Mouse (Mus musculus): ENCODE data around the gene Figla. TPM values are rescaled to one million over a fixed set of nuclear protein-coding genes. Genes with fewer than 3 reads are reported as not detected.

Figla gene
- polyA plus RNA-seq, 1 experiment: not detected

- no peak overlapping the region for H3K4me3 ChIP-seq (replicated peaks; ENCODE audit: control insufficient read depth, low read depth, low read length)
Measured at GRCm38 (mm10) chr6:86069009-86069408, 53.0 kb downstream of the Figla start.

GRCm38 (mm10) chr6:86069856-86070255 lies 53.9 kb downstream of the Figla start:
- 59% methylated on average over 3 of the region's 3 CpGs for WGBS
- Histone ChIP-seq H3K27ac (ENCODE audit: control insufficient read depth, insufficient read depth, low read depth, low read length, poor library complexity) (no peak overlapping the region), H3K4me1 (ENCODE audit: control insufficient read depth, insufficient read depth, low read length) (peaks cover 1% of the 10 kb centered on the region; the same call in 1 of the 2 replicates), H3K4me3 (replicated peaks; ENCODE audit: control insufficient read depth, low read depth, low read length) (no peak overlapping the region)
- TF ChIP-seq CTCF (IDR thresholded peaks at IDR 0.05; ENCODE audit: control insufficient read depth, insufficient read depth, low read length) (no peak), POLR2A (IDR thresholded peaks at IDR 0.05; ENCODE audit: borderline replicate concordance, control insufficient read depth, low read depth, low read length) (no peak)

More at GRCm38 (mm10) chr6:86069009-86069408, 53.0 kb downstream of the Figla start:
- H3K4me1 ChIP-seq (ENCODE audit: control insufficient read depth, insufficient read depth, low read length): no peaks in the 10 kb centered on the region
- no peak overlapping the region for H3K27ac ChIP-seq (ENCODE audit: control insufficient read depth, insufficient read depth, low read depth, low read length, poor library complexity)
- TF ChIP-seq POLR2A (IDR thresholded peaks at IDR 0.05; ENCODE audit: borderline replicate concordance, control insufficient read depth, low read depth, low read length) (no peak), CTCF (IDR thresholded peaks at IDR 0.05; ENCODE audit: control insufficient read depth, insufficient read depth, low read length) (no peak)
- 76% methylated on average over 5 of the region's 5 CpGs for WGBS

- no peak for TF ChIP-seq POLR2A (IDR thresholded peaks at IDR 0.05; ENCODE audit: borderline replicate concordance, control insufficient read depth, low read depth, low read length)
- no peak for TF ChIP-seq CTCF (IDR thresholded peaks at IDR 0.05; ENCODE audit: control insufficient read depth, insufficient read depth, low read length)
- Histone ChIP-seq H3K27ac (ENCODE audit: control insufficient read depth, insufficient read depth, low read depth, low read length, poor library complexity) (no peak overlapping the region), H3K4me3 (replicated peaks; ENCODE audit: control insufficient read depth, low read depth, low read length) (no peak overlapping the region), H3K4me1 (ENCODE audit: control insufficient read depth, insufficient read depth, low read length) (peaks cover 1% of the 10 kb centered on the region; the same call in 1 of the 2 replicates)
- WGBS: 64% methylated on average over 7 of the region's 7 CpGs
Measured at GRCm38 (mm10) chr6:86070277-86070676, 54.3 kb downstream of the Figla start.

Other genes starting within 250 kb of the Figla start
- not detected in 2 replicates for gene Nat8f6, start 195.2 kb upstream of the Figla start, polyA plus RNA-seq (2011; ENCODE audit: insufficient read depth, insufficient read length, low replicate concordance, missing spikeins)
- not detected in 2 replicates for gene Nat8f5, start 195.2 kb upstream of the Figla start, polyA plus RNA-seq (2011; ENCODE audit: insufficient read depth, insufficient read length, low replicate concordance, missing spikeins)
- 2.0 TPM in 1 of 2 replicates, not detected in the other for gene Nat8, start 184.1 kb upstream of the Figla start, polyA plus RNA-seq (2011; ENCODE audit: insufficient read depth, insufficient read length, low replicate concordance, missing spikeins)
- gene Nat8f2, start 147.0 kb upstream of the Figla start, polyA plus RNA-seq (2011; ENCODE audit: insufficient read depth, insufficient read length, low replicate concordance, missing spikeins): 1.4 TPM in 1 of 2 replicates, not detected in the other
- gene Nat8f4, start 111.3 kb upstream of the Figla start, polyA plus RNA-seq (2011; ENCODE audit: insufficient read depth, insufficient read length, low replicate concordance, missing spikeins): 0.75 and 1.1 TPM in 2 replicates
- gene Tprkb, start 104.3 kb upstream of the Figla start, polyA plus RNA-seq (2011; ENCODE audit: insufficient read depth, insufficient read length, low replicate concordance, missing spikeins): 8.9 and 10.1 TPM in 2 replicates
- 1.3 and 24.1 TPM in 2 replicates for gene Nat8f1, start 100.5 kb upstream of the Figla start, polyA plus RNA-seq (2011; ENCODE audit: insufficient read depth, insufficient read length, low replicate concordance, missing spikeins)
- gene Dusp11, start 54.5 kb upstream of the Figla start, polyA plus RNA-seq (2011; ENCODE audit: insufficient read depth, insufficient read length, low replicate concordance, missing spikeins): 36.6 and 50.6 TPM in 2 replicates
- 87.6 and 91.8 TPM in 2 replicates for gene Add2, start 12.5 kb downstream of the Figla start, polyA plus RNA-seq (2011; ENCODE audit: insufficient read depth, insufficient read length, low replicate concordance, missing spikeins)
- gene Tgfa, start 179.1 kb downstream of the Figla start, polyA plus RNA-seq (2011; ENCODE audit: insufficient read depth, insufficient read length, low replicate concordance, missing spikeins): not detected in 2 replicates